Mouse (Mus musculus) lung, adult 2 months (tissue): ENCODE data around the gene Cacna2d4.

Source experiments
- CTCF ChIP-seq: fragments of 200-500 bp; IDR thresholded peaks from 2 replicates; pipeline ENCODE4 v1.5.1; 2011; ENCODE audit warnings: mild to moderate bottlenecking, low read length, control low read depth; ENCODE audit not compliant: insufficient read depth
- POLR2A ChIP-seq: fragments of 200-500 bp; IDR thresholded peaks from 2 replicates; pipeline ENCODE4 v1.6.1; 2011; ENCODE audit warnings: low read depth, mild to moderate bottlenecking, control low read depth, low read length, borderline replicate concordance; ENCODE audit errors: extremely low read depth

DNA sequence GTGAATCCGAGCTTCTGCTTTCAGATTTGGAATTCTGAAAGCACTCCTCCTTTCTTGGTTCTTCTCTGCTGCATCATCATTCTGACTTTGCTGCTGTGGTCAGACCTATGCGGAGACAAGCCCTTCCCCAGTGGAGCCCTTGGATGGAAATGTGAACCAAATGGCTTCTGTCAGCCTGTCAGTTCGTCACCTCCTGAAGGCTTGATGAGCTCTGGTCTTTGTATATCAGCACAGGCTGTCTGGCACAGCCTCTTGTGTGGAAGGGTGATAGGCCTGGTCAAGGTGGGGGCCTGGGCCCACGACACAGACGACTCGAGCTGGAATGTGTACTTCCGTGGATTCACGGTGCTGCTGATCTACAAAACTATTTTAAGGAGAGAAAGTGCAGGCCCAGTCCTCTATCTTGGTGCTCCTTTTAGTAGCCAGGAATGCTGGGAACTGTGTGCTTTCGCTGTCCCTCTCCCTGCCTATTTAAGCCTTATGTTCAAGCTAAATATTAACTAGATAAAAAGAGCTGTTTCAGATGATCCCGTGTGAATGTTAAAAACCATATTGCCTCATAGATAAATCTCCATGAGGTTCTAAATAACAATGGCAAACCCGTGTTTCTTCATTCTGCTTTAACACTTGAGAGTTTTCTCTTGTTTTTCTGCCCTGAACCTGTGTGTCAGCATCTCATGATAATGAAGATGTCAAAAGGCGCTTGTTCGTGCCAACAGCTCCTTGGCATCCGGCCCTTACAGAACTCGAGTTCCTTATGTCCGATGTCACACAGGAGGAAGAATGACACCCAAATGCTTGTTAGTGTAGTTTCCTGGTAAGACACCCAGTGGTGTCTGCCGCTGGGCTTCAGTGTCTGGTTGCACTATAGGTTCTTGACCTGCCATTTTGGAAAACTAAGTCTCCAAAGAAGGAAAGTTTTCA is 39.7 kb upstream of the Cacna2d4 start, which contains the start of gene Cacna1c:
- TF ChIP-seq CTCF (no peak), POLR2A (no peak)
